ENCODE assay signal across 17 mouse cellular contexts in genomic region chr5:75699081-75699480, GRCm38 (mm10).
"Had no signal": no experiment of that assay in that cellular context is flagged by ENCODE, and none has a peak within 500 bp of the region (broad histone marks: within the 10 kb centered on the region; RNA-seq: fewer than 3 reads in every experiment).

No protein-coding gene starts in this region.

- H3K36me3 ChIP-seq: limb, embryonic 10.5 days; limb, embryonic 13.5 days; liver, embryonic 12.5 days; liver, embryonic 15.5 days; lung, embryonic 15.5 days; midbrain, embryonic 15.5 days; neural tube, embryonic 13.5 days had no signal

- H3K27me3 ChIP-seq: limb, embryonic 13.5 days; liver, embryonic 12.5 days; liver, embryonic 15.5 days; lung, embryonic 15.5 days; megakaryocyte, embryonic 14.5 days; midbrain, embryonic 15.5 days; neural tube, embryonic 13.5 days had no signal

- DNase-seq: kidney, postnatal 25 days; liver; lung, adult 18-20 months; lung, postnatal 10 days; lung, postnatal 36 days; thymus, adult 18-20 months; thymus, postnatal 36 days had no signal

- H3K4me1 ChIP-seq: limb, embryonic 13.5 days; liver, embryonic 12.5 days; liver, embryonic 15.5 days; lung, embryonic 15.5 days; midbrain, embryonic 15.5 days had no signal

- H3K27ac ChIP-seq: kidney, postnatal 0 days; limb, embryonic 10.5 days; limb, embryonic 13.5 days; liver, embryonic 12.5 days; liver, embryonic 15.5 days; lung, embryonic 15.5 days; midbrain, embryonic 15.5 days; neural tube, embryonic 13.5 days had no signal

- H3K9ac ChIP-seq: limb, embryonic 13.5 days; liver, embryonic 12.5 days; liver, embryonic 15.5 days; lung, embryonic 15.5 days; midbrain, embryonic 15.5 days; neural tube, embryonic 13.5 days had no signal

- H3K9me3 ChIP-seq: limb, embryonic 10.5 days; liver, embryonic 12.5 days; liver, embryonic 15.5 days; lung, embryonic 15.5 days; midbrain, embryonic 15.5 days had no signal

- H3K4me3 ChIP-seq: limb, embryonic 10.5 days; limb, embryonic 13.5 days; liver, embryonic 12.5 days; liver, embryonic 15.5 days; lung, embryonic 15.5 days; megakaryocyte, embryonic 14.5 days; midbrain, embryonic 15.5 days; neural tube, embryonic 13.5 days had no signal

- ATAC-seq: liver, embryonic 12.5 days; midbrain, embryonic 15.5 days had no signal

- H3K4me2 ChIP-seq: limb, embryonic 13.5 days; liver, embryonic 12.5 days; liver, embryonic 15.5 days; lung, embryonic 15.5 days; midbrain, embryonic 11.5 days; midbrain, embryonic 15.5 days; neural tube, embryonic 13.5 days had no signal
